Mouse (Mus musculus) forebrain, embryonic 15.5 days (tissue): ENCODE results near the gene Madd. TPM values are rescaled to one million over a fixed set of nuclear protein-coding genes. Genes with fewer than 3 reads are reported as not detected.

ENCODE experiments used
- ATAC-seq: fragments of 200-750 bp; cut with Nextera tagmentation; replicated peaks from 2 replicates; pipeline ENCODE4 v1.8.0; 2017; ENCODE audit warnings: mild to moderate bottlenecking, moderate TSS enrichment, moderate library complexity
- H3K27ac ChIP-seq: fragments of 300-500 bp; sonication (generic); replicated peaks from 2 replicates; pipeline ENCODE4 v1.5.1; 2015; ENCODE audit warnings: mild to moderate bottlenecking, inconsistent platforms
- H3K27me3 ChIP-seq: fragments of 300-500 bp; sonication (generic); 2 replicates; pipeline ENCODE4 v1.6.1; 2015; ENCODE audit warnings: inconsistent platforms
- H3K36me3 ChIP-seq: fragments of 300-500 bp; sonication (generic); 2 replicates; pipeline ENCODE4 v1.6.1; 2015; ENCODE audit warnings: mild to moderate bottlenecking, inconsistent platforms
- H3K4me1 ChIP-seq: fragments of 300-500 bp; sonication (generic); 2 replicates; pipeline ENCODE4 v1.6.1; 2015; ENCODE audit warnings: inconsistent platforms
- H3K4me2 ChIP-seq: fragments of 300-500 bp; sonication (generic); replicated peaks from 2 replicates; pipeline ENCODE4 v1.6.1; 2015; ENCODE audit warnings: mild to moderate bottlenecking, inconsistent platforms
- H3K4me3 ChIP-seq: fragments of 300-500 bp; sonication (generic); 2 replicates; pipeline ENCODE4 v1.5.1; 2015; ENCODE audit warnings: mild to moderate bottlenecking, inconsistent platforms
- H3K9ac ChIP-seq: fragments of 300-500 bp; sonication (generic); replicated peaks from 2 replicates; pipeline ENCODE4 v1.6.1; 2015; ENCODE audit warnings: mild to moderate bottlenecking, inconsistent platforms
- H3K9me3 ChIP-seq: fragments of 300-500 bp; sonication (generic); 2 replicates; pipeline ENCODE4 v1.6.1; 2016; ENCODE audit warnings: inconsistent platforms
- WGBS: fragments of 180-500 bp; shearing (Covaris S2); methylation state at CpG from one replicate; pipeline ENCODE4 v1.1.7; 2015; ENCODE audit warnings: mixed read lengths; 5-methylcytosine and 5-hydroxymethylcytosine counted together
- polyA plus RNA-seq: library from polyadenylated mRNA; unstranded; fragments of >200 nt; fragmentation: Nextera tagmentation; extraction: Ambion mirVana; gene quantifications from 2 replicates; pipeline ENCODE4 v1.2.1, GENCODE M21; 2015

Gene Madd
- polyA plus RNA-seq, 1 experiment from 2014 or later, result 49.8 TPM

- Histone ChIP-seq H3K4me3 (no peak overlapping the region), H3K36me3 (no peaks in the 10 kb centered on the region), H3K9me3 (no peaks in the 10 kb centered on the region), H3K27ac (no peak overlapping the region), H3K27me3 (no peaks in the 10 kb centered on the region), H3K9ac (no peak overlapping the region), H3K4me2 (no peak overlapping the region), H3K4me1 (no peaks in the 10 kb centered on the region)
- no peak for ATAC-seq
- WGBS, result 85% methylated on average over 5 of the region's 5 CpGs
Measured at GRCm38 (mm10) chr2:91109241-91109640, 74.4 kb downstream of the Madd start.

GRCm38 (mm10) chr2:91108156-91108555, 75.5 kb downstream of the Madd start:
- no peak overlapping the region for H3K27ac ChIP-seq
- WGBS, result 85% methylated on average over 3 of the region's 3 CpGs
- no peak overlapping the region for H3K4me3 ChIP-seq
- H3K4me2 ChIP-seq, result no peak overlapping the region
- H3K9ac ChIP-seq, result no peak overlapping the region
- H3K9me3 ChIP-seq, result no peaks in the 10 kb centered on the region
- ATAC-seq, result no peak
- H3K27me3 ChIP-seq, result no peaks in the 10 kb centered on the region
- H3K36me3 ChIP-seq, result no peaks in the 10 kb centered on the region
- no peaks in the 10 kb centered on the region for H3K4me1 ChIP-seq

GRCm38 (mm10) chr2:91101124-91101740, 82.4 kb downstream of the Madd start:
- H3K36me3 ChIP-seq, result no peaks in the 10 kb centered on the region
- no peaks in the 10 kb centered on the region for H3K27me3 ChIP-seq
- H3K4me1 ChIP-seq, result no peaks in the 10 kb centered on the region
- H3K4me3 ChIP-seq, result no peak overlapping the region
- no peak overlapping the region for H3K4me2 ChIP-seq
- no peak overlapping the region for H3K9ac ChIP-seq
- H3K27ac ChIP-seq, result no peak overlapping the region
- no peaks in the 10 kb centered on the region for H3K9me3 ChIP-seq
- WGBS, result 5% methylated on average over 7 of the region's 7 CpGs
- ATAC-seq, result peak; percentile 85

- no peaks in the 10 kb centered on the region for H3K36me3 ChIP-seq
- no peak overlapping the region for H3K9ac ChIP-seq
- no peaks in the 10 kb centered on the region for H3K27me3 ChIP-seq
- WGBS, result 81% methylated on average over 2 of the region's 2 CpGs
- no peak overlapping the region for H3K27ac ChIP-seq
- H3K4me2 ChIP-seq, result no peak overlapping the region
- H3K4me3 ChIP-seq, result no peak overlapping the region
- H3K9me3 ChIP-seq, result no peaks in the 10 kb centered on the region
- ATAC-seq, result no peak
- H3K4me1 ChIP-seq, result no peaks in the 10 kb centered on the region
Measured at GRCm38 (mm10) chr2:91098156-91098555, 85.5 kb downstream of the Madd start.

- Histone ChIP-seq H3K9ac (no peak overlapping the region), H3K4me2 (no peak overlapping the region), H3K4me1 (no peaks in the 10 kb centered on the region), H3K4me3 (no peak overlapping the region), H3K27ac (no peak overlapping the region), H3K36me3 (no peaks in the 10 kb centered on the region), H3K27me3 (no peaks in the 10 kb centered on the region), H3K9me3 (no peaks in the 10 kb centered on the region)
- no peak for ATAC-seq
- WGBS, result 87% methylated on average over 10 of the region's 10 CpGs
Measured at GRCm38 (mm10) chr2:91097015-91097414, 86.6 kb downstream of the Madd start.

DNA sequence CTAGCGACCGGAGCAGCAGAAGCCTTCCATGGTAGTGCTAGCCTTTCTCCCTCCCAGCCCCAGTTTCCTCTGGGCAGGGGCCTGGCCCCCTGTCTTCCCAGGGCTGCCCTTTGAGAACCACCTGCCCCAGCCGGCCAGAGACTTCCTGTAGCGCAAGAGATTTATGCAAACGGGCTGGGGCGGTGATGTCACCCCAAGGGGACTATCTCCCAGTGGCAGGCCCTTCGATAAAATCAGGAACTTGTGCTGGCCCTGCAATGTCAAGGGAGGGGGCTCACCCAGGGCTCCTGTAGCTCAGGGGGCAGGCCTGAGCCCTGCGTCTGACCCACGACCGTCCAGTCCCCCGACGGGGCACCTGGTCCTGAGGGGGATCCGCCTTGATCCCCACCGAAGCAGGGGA, 87.1 kb downstream of the Madd start:
- no peaks in the 10 kb centered on the region for H3K4me1 ChIP-seq
- no peak overlapping the region for H3K4me3 ChIP-seq
- 79% methylated on average over 14 of the region's 14 CpGs for WGBS
- H3K4me2 ChIP-seq, result no peak overlapping the region
- no peak overlapping the region for H3K27ac ChIP-seq
- H3K9me3 ChIP-seq, result no peaks in the 10 kb centered on the region
- H3K9ac ChIP-seq, result no peak overlapping the region
- no peaks in the 10 kb centered on the region for H3K36me3 ChIP-seq
- no peak for ATAC-seq
- H3K27me3 ChIP-seq, result no peaks in the 10 kb centered on the region

DNA sequence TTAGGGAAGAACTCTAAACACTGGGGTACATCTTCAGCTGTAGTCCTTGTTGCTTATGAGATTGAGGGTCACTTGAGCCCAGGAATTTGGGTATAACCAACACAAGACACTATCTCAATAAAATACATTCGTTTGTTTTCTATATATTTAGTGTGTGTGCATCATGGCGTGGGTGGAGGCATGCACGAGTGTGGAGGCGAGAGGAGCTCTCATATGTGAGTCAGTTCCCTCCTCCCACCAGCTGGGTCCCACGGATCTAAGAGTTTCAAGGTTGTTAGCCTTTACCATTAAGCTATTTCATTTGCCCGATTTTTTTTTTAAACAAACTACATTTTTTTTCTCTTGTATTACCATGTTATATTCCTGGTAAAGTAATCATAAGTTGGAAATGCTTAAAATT, 92.8 kb downstream of the Madd start:
- ATAC-seq, result no peak
- H3K4me1 ChIP-seq, result no peaks in the 10 kb centered on the region

DNA sequence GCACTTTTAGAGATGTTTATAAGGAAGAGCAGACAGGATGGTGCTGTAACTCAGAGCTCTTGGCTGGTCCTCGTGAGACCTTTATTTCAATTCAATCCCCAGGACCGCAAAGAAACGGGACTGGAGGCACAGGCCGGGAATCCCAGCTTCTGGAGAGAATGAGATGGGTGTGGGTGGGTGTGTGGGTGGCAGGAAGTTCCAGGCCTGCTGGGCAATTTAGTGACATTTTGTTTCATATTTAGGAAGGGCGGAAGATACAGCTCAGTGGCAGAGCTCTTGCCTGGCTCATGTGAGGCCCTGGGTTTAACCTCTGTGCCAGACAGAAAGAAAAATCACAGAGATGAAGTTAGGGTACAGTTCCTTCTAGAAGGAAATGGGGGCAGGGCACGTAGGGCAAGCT, 93.4 kb downstream of the Madd start:
- no peak overlapping the region for H3K9ac ChIP-seq
- no peak overlapping the region for H3K4me3 ChIP-seq
- H3K36me3 ChIP-seq, result no peaks in the 10 kb centered on the region
- 80% methylated on average over 6 of the region's 6 CpGs for WGBS
- H3K4me2 ChIP-seq, result no peak overlapping the region
- ATAC-seq, result no peak
- H3K4me1 ChIP-seq, result no peaks in the 10 kb centered on the region
- H3K27me3 ChIP-seq, result no peaks in the 10 kb centered on the region
- H3K9me3 ChIP-seq, result no peaks in the 10 kb centered on the region
- H3K27ac ChIP-seq, result no peak overlapping the region

More for the DNA sequence above, 92.8 kb downstream of the Madd start:
- Histone ChIP-seq H3K9me3 (no peaks in the 10 kb centered on the region), H3K27me3 (no peaks in the 10 kb centered on the region), H3K9ac (no peak overlapping the region), H3K36me3 (no peaks in the 10 kb centered on the region), H3K27ac (no peak overlapping the region), H3K4me3 (no peak overlapping the region), H3K4me2 (no peak overlapping the region)
- WGBS, result 80% methylated on average over 6 of the region's 6 CpGs

DNA sequence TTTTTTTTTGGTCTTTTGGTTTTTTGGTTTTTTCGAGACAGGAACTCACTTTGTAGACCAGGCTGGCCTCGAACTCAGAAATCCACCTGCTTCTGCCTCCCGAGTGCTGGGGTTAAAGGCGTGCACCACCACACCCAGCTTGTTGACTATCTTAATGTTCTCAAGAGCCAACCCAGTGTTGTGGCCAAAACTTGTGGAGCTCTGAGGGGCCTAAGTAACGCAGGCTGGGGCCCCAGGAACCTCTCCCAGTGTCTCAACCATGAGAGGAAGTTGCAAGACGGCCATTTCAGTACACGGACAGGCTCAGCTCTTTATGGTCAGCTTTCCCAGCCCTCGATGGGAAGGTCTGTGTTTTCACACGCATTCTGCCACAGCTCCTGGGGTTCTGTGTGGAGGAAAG, 94.7 kb downstream of the Madd start:
- 84% methylated on average over 9 of the region's 9 CpGs for WGBS

DNA sequence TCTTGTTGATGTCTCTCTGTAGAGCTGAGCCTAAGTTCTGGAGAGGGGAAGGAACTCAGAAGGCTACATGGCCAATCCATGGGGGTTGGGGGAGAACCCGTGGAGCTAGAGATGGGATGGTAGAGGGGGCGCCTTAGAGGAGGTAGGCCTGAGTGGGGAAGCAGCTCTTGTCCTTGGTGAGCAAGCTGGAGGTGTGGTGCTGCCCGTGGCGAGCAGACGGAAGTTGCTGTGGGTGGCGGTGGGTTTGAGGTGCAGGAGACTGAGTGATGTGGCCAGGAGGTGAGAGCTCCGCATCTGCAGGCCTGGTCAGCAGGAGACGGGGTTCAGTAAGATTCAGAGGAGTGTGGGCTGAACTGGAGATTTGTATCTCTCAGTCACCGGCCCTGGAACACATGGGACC, 96.2 kb downstream of the Madd start:
- Histone ChIP-seq H3K4me2 (no peak overlapping the region), H3K9me3 (no peaks in the 10 kb centered on the region), H3K27ac (no peak overlapping the region), H3K9ac (no peak overlapping the region), H3K36me3 (no peaks in the 10 kb centered on the region), H3K27me3 (no peaks in the 10 kb centered on the region), H3K4me1 (no peaks in the 10 kb centered on the region), H3K4me3 (no peak overlapping the region)
- 87% methylated on average over 9 of the region's 9 CpGs for WGBS
- ATAC-seq, result no peak

More for the DNA sequence above, 94.7 kb downstream of the Madd start:
- H3K9ac ChIP-seq, result no peak overlapping the region
- H3K4me2 ChIP-seq, result no peak overlapping the region
- H3K4me1 ChIP-seq, result no peaks in the 10 kb centered on the region
- no peaks in the 10 kb centered on the region for H3K36me3 ChIP-seq
- no peak overlapping the region for H3K27ac ChIP-seq
- no peaks in the 10 kb centered on the region for H3K27me3 ChIP-seq
- H3K9me3 ChIP-seq, result no peaks in the 10 kb centered on the region
- H3K4me3 ChIP-seq, result no peak overlapping the region
- ATAC-seq, result no peak

Other genes starting within 250 kb of the Madd start
- gene Celf1, start 243.5 kb downstream of the Madd start, polyA plus RNA-seq, result 132 and 136 TPM in 2 replicates
- gene Rapsn, start 148.2 kb downstream of the Madd start, polyA plus RNA-seq, result 0.63 and 0.74 TPM in 2 replicates
- 230 and 231 TPM in 2 replicates for gene Psmc3, start 129.8 kb downstream of the Madd start, polyA plus RNA-seq
- 23.7 and 27.8 TPM in 2 replicates for gene Slc39a13, start 113.4 kb downstream of the Madd start, polyA plus RNA-seq
- 2.4 and 3.0 TPM in 2 replicates for gene Spi1, start 101.4 kb downstream of the Madd start, polyA plus RNA-seq
- gene Mybpc3, start 65.7 kb downstream of the Madd start, polyA plus RNA-seq, result 0.14 TPM in 1 of 2 replicates, not detected in the other
- gene Nr1h3, start 19.0 kb upstream of the Madd start, polyA plus RNA-seq, result 2.0 and 2.8 TPM in 2 replicates
- 36.1 and 36.9 TPM in 2 replicates for gene Acp2, start 19.0 kb upstream of the Madd start, polyA plus RNA-seq
- gene Ddb2, start 53.1 kb upstream of the Madd start, polyA plus RNA-seq, result 12.7 and 14.5 TPM in 2 replicates
- gene Pacsin3, start 72.1 kb upstream of the Madd start, polyA plus RNA-seq, result 19.8 and 22.9 TPM in 2 replicates
- 78.0 and 79.0 TPM in 2 replicates for gene Arfgap2, start 81.1 kb upstream of the Madd start, polyA plus RNA-seq